Mouse (Mus musculus): ENCODE data around the gene Txndc12.

GRCm38 (mm10) chr4:108826096-108826495 is 8.3 kb upstream of the Txndc12 start:
- TF ChIP-seq CTCF (IDR thresholded peaks at IDR 0.05; ENCODE audit: extremely low read depth, insufficient read depth, insufficient read length, insufficient replicate concordance) (no peak), POLR2A (IDR thresholded peaks at IDR 0.05; ENCODE audit: low read depth, low read length) (no peak)
